Mouse (Mus musculus) urinary bladder, postnatal 14 days (tissue): Measurements from ENCODE around the gene Dync1h1.
"Not testable (repeated sequence)": the region's sequence is repeated elsewhere in the genome, so short reads cannot be mapped to it uniquely, and the experiment has no call there.

ENCODE experiments used
- DNase-seq: peaks from one replicate; pipeline ENCODE4 v3.0.0; 2021; ENCODE audit warnings: low spot score

The Dync1h1 gene

DNA sequence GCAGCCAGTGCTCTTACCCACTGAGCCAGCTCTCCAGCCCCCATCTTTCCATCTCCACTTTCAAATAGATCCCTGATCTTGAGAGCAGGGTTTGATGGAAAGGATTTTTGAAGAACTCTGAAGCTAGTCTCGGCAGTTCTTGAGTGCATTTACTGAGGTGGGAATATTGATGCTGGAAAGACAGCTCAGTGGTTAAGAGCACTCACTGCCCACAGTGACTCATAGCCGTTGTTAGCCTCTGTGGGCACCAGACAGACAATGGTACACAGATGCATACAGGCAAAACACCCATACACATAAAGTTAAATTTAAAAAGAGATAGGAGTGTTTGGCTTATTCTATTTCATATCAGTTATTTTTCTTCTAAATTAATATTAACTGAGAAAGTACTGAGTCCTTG is 5.4 kb downstream of the Dync1h1 start:
- no peak for DNase-seq

- peak; percentile 84 for DNase-seq
These were observed 7.4 kb downstream of the Dync1h1 start for GRCm38 (mm10) chr12:110608460-110609152.

- DNase-seq, result no peak
These were observed 7.9 kb downstream of the Dync1h1 start for GRCm38 (mm10) chr12:110609153-110609497.

DNA sequence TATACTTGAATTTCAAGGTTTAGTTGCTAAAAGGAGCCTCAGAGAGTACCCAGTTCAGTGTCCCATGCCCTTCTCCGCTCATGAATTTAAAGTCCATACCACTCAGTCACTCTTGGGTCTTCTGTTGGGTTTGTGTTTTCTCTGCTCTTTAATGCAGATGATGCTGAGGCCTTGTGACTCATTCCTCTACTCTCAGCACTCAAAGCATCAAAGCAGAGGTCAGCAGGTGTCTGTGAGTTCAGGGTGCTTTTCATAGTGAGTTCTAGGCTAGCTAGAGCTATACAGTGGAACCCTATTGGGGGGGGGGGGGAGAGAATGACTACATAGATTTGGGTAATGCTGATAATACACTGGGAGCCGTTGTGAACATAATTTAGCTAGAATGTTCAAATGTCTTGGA is 9.5 kb downstream of the Dync1h1 start:
- no peak for DNase-seq

- no peak for DNase-seq
These were observed 28.8 kb downstream of the Dync1h1 start for GRCm38 (mm10) chr12:110630056-110630455.

- no peak for DNase-seq
These were observed 35.0 kb downstream of the Dync1h1 start for GRCm38 (mm10) chr12:110636293-110636692.

- DNase-seq, result no peak
These were observed 36.4 kb downstream of the Dync1h1 start for GRCm38 (mm10) chr12:110637507-110638114.

DNA sequence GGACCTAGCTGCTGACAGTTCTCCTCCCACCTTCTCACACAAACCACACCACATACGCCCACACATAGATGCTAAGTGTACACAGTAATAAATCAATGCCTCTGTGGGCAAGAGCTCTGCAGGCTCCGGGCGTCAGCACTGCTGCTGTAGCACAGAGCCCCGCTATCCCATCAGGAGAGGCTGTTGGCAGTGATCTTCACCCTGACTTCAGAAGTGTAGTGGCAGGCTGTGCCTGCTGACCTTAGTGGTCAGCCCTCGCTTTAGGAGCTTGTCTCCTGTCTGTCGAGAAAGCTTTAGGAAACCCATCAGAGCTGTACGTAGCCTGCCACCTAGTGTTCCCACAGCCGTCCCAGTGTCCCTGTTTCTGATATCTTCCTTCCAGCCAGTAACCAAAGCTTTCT is 49.0 kb downstream of the Dync1h1 start:
- DNase-seq, result no peak

GRCm38 (mm10) chr12:110651464-110651863 is 50.2 kb downstream of the Dync1h1 start:
- no peak for DNase-seq

- no peak for DNase-seq
These were observed 60.5 kb downstream of the Dync1h1 start for GRCm38 (mm10) chr12:110661746-110662145.

DNA sequence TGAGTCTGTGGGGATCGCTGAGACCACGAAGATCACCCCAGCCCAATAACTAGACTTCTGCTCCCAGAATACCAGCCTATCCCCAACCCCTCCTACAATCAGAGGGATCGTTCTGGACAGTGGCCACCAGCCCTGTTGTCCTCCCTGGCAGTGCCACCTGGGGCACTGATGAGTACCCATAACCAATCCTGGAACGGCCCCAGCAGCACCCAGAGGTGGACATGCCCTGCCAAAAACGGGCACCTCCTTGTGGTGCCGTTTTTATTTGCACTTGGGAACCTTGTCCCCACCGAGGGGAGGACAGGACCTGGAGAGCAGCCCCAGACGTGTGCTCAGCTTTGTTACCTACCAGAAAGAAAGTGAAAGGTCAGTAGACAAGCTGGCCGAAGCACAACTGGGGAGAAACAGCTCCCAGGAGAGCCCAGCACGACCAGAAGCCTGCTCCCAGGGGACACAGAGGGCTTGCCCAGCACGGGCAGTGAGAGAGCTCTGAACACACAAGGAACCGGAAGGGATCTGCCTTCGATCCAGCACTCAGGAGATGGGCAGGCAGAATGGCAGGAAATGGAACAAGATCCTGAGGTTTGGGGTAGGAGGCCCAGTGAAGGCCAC is 66.3 kb downstream of the Dync1h1 start:
- DNase-seq, result no peak

- no peak for DNase-seq
These were observed 73.0 kb downstream of the Dync1h1 start for GRCm38 (mm10) chr12:110674243-110674642.

DNA sequence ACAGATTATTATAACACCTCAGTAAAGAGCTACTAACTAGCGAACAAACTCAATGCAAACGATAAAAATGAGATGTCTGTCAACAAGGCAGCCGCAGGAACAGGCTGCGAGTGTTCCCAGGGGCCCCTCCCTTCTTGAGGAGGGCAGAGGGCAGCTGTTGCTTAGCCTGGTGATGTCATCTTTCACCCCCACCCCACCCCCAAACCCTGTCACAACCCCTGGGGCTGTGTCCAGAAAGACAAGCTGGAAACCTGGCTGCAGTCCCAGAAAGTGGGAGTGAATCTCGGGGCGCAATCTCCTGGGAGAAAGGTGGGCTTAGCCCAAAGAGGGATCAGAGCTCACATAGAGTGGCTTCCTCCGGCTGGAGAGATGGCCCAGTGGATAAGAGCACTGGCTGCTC is 79.9 kb downstream of the Dync1h1 start:
- DNase-seq, result peak; percentile 19

DNA sequence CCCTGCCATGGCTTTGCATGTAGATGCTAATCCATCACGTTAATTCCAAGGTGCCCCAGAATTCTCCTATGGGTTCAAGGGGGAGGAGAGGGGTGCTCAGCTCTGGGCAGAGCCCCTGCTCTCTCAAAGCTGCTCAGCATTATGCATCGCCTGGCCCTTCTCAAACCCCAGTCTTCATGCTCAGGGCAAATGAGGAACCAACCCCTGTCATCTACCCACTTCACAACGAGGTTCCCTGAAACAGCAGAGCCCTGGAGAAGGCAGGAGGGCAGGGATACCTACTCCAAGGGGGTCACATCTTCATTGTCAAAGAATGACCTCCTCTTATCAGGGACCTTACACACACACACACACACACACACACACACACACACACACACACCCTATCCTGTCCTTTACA is 80.6 kb downstream of the Dync1h1 start:
- no peak for DNase-seq

GRCm38 (mm10) chr12:110682561-110683299 is 81.5 kb downstream of the Dync1h1 start, which contains the start of gene 1700001K19Rik:
Gene 1700001K19Rik (minus strand): TSS chr12:110682619.
- no peak for DNase-seq

GRCm38 (mm10) chr12:110683580-110683979 is 82.3 kb downstream of the Dync1h1 start:
- DNase-seq, result no peak

GRCm38 (mm10) chr12:110687894-110688734 is 86.9 kb downstream of the Dync1h1 start:
- peak; percentile 87 for DNase-seq

- DNase-seq, result not testable (repeated sequence)
These were observed 87.7 kb downstream of the Dync1h1 start for GRCm38 (mm10) chr12:110688921-110689320.

GRCm38 (mm10) chr12:110689919-110690643 is 88.8 kb downstream of the Dync1h1 start:
- no peak for DNase-seq

GRCm38 (mm10) chr12:110693378-110693777 is 92.1 kb downstream of the Dync1h1 start:
- not testable (repeated sequence) for DNase-seq

DNA sequence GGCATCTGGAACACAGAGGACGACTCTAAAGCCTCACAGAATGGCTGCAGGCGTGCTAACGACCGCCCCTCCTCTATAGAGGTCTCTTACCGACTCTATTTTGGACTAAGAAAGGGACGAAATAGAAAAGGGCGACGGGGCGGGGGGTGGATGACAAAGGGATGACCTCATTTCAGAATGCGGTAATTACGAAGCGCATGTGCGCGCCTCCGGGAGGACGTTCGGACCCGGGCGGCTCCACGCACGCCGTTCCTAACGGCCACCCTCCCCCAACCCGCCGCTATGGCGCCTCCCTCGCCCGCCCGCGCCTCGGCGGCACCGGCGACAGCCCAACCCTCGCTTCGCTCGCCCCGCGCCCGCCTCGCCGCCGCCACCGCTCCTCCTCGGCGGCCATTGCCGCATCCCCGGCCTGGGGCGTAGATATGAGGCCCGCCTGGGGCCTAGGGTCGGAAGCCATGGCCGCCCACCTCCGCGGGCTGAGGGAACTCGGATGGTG is 94.5 kb downstream of the Dync1h1 start:
- DNase-seq, result peak; percentile 54
